Mouse (Mus musculus) effector memory CD4-positive, alpha-beta T cell, adult 7 months (primary cell): ENCODE measurements around the gene Dohh. TPM values are rescaled to one million over a fixed set of nuclear protein-coding genes. Genes with fewer than 3 reads are reported as not detected.

ENCODE experiments used
- polyA plus RNA-seq: library from polyadenylated mRNA; unstranded; fragments of 100-300 nt; shearing (Covaris generic); gene quantifications from one replicate; pipeline ENCODE4 v1.2.1, GENCODE M21; 2017

Gene Dohh
- 49.7 TPM for polyA plus RNA-seq

GRCm38 (mm10) chr10:81383802-81384604 lies at the start of gene Dohh, which contains the start of gene Gm48551:
TSS of gene Dohh (plus strand) at chr10:81384428.
TSS of gene Gm48551 (plus strand) at chr10:81384466.

DNA sequence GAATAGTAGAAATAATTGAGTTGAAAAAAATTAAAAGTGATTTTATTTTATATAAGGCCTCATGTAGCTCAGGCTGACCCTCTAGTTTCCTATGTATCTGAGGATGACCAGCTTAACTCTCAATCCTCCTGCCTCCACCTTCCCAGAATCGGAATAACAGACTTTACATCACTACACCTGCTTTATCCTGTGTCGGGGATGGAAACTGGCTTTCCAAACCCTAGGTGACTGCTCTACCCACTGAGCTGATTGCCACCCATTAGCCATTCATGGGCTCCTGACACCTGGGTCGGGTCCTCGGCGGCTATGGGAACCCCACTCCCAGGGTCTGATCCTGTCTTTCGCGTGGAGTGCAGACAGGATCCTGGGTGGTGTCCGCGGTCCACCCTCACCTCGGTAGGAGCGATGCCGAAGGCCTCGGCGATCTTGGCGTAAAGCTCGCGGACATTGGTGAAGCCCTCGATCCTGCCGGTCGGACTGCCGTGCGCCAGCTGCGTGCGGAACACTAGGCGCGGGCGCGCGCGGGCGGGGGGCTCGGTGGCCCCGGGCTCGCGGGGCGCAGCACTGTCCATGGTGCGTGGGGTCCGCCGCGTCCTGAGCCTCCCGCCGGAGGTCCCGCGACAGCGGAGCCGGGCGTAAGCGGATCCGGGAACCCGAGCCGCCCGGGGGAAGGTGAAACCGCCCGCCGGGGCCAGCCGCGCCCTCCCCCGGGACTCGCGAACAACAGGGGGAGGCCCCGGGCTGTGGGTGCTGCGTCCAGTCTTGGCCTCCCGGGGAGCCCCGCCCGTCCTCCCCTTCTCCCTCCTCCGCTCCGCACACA lies 41.3 kb upstream of the Dohh start, which contains the start of gene Gipc3:
Gene Gipc3 (minus strand): TSS at position 581 of the 820 bp plus-strand sequence.

DNA sequence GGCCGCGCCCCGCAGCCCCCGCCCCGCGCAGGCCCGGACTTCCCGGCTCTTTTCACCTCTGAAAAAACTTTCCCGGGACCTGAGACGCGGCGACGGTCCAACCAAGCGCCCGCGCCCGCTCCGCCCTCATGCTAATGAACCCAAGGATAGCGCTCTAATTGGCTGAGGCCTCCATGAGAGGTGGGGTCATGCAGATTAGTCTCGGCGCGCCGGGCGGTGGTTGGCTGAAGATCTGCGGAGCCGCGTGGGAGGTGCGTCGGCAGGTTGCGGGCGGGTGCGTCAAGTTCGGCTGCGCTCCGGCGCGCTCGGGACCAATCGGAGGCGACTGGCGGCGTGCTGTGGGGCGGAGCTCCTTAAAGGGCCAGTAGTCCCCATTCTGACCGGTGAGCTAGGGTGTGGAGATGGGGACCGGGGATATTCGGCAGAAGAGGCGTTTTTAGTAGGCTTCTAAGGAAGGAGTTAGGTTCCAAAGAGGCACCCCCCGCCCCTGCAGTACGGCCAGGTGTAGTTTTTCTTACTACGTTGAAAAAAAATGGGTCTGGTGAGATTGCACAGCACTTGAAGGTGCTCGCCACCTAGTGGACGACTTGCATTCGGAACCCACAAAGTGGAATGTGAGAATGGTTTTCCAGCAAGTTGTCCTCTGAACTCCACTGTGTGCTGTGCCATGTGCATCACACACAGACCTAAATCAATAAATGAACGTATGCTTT lies 33.7 kb upstream of the Dohh start, which contains the start of gene Hmg20b:
Gene Hmg20b (minus strand): TSS at position 130 of the 713 bp plus-strand sequence.

GRCm38 (mm10) chr10:81356991-81357844 lies 27.0 kb upstream of the Dohh start, which contains the start of gene Mfsd12:
TSS of gene Mfsd12 (plus strand) at chr10:81357491.

GRCm38 (mm10) chr10:81365672-81366476 lies 18.4 kb upstream of the Dohh start, which contains the start of gene 4930404N11Rik:
TSS of gene 4930404N11Rik (minus strand) at chr10:81365816.

DNA sequence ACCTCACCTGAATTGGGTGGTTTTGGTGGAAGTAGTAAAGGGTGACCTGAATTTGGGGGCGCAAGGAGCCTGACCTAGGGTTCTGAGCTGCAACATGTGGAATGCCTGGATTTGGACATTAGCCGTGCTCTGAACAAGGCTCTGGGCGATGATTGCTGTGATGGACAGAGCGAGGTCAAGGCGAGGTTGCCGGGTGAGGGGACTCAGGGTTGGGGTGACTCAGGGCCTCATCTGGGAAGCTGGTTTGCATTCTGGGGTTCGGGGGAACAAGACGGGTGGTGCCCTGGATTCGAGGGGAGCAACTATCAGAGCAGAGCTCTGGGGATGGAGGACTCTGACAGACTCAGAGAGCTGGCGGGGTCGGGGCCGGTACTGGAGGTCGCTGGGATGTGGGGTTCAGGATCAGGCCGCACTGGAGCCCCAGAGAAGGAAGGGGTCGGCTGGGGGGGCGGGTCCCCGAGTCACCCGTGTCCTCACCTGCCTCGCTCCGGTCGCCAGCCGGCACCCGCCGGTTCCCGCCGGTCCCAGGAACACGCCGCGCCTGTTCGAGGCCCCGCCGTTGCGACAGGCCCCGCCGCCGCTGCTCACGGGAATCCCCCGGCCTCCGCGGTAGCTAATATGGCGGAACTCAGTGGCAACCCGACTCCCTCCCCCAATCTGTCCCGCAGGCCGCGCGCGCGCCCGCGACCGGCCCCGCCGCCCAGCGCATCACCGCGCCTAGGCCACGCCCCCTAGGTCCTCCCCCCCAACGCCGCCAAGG lies 6.3 kb upstream of the Dohh start, which contains the start of gene Fzr1:
Gene Fzr1 (minus strand): TSS at position 724 of the 760 bp plus-strand sequence.

DNA sequence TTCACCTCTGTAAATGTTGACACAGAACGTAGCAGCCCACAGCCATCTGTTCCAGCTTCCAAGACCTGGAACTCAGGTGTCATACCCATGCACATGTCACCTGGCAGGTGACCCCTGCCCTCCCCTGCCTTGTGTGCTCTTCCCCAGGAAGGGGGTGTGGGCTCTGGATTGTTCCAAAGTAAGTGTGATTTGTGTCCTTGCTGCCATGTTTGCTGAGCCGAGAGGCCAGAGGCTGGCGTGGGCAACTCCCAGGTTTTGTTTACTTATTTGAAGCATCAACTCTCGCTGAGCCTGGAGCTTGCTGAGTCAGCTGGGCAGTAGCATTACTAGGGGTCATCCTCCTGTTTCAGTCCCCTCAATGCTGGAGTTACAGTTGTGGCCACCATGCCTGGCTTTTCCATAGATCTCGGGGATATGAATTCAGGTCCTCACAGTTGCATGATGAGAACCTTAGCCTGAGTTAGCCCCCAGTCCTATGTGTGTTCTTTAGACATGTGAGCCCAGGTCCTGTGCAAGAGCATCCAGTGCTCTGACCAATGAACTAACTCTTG lies 4.4 kb downstream of the Dohh start, which contains the start of gene Gm48552:
Gene Gm48552 (plus strand): TSS at position 501 of the 551 bp plus-strand sequence.

DNA sequence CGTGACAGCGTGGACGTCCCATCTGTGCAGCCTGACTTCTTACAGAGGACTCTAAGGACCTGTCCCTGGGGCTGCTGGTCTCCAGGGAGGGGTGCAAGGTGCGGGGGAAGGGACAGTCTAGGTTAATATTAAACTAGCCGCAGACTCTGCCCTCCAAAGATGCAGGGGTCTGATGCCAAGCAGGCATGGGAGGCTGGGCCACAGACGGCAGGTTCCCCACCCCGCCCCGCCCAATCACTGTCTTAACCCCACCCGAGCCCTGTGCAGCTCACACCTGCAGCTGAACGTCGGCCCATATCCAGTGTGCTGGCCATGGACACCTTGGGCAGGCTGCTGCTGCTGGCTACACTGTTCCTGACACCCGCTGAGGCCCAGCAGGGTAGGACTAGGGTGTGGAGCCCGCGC lies 8.6 kb downstream of the Dohh start, which contains the start of gene Smim24:
Gene Smim24 (plus strand): TSS at position 271 of the 405 bp plus-strand sequence.

Other genes starting within 250 kb of the Dohh start
- 79.6 TPM for gene Zbtb7a, start 249.2 kb upstream of the Dohh start, polyA plus RNA-seq
- gene Pias4, start 216.5 kb upstream of the Dohh start, polyA plus RNA-seq = 35.9 TPM
- gene Eef2, start 207.8 kb upstream of the Dohh start, polyA plus RNA-seq = 829 TPM
- 82.9 TPM for gene Dapk3, start 201.4 kb upstream of the Dohh start, polyA plus RNA-seq
- 0.32 TPM for gene 4930442H23Rik, start 200.6 kb upstream of the Dohh start, polyA plus RNA-seq
- 0.76 TPM for gene Nmrk2, start 182.4 kb upstream of the Dohh start, polyA plus RNA-seq
- 3.1 TPM for gene Atcay, start 153.6 kb upstream of the Dohh start, polyA plus RNA-seq
- 4.9 TPM for gene Zfr2, start 151.3 kb upstream of the Dohh start, polyA plus RNA-seq
- 20.1 TPM for gene Matk, start 131.5 kb upstream of the Dohh start, polyA plus RNA-seq
- gene Mrpl54, start 117.5 kb upstream of the Dohh start, polyA plus RNA-seq = 136 TPM
- gene Apba3, start 117.5 kb upstream of the Dohh start, polyA plus RNA-seq = 37.0 TPM
- gene Tjp3, start 92.8 kb upstream of the Dohh start, polyA plus RNA-seq = 11.5 TPM
- gene Pip5k1c, start 91.5 kb upstream of the Dohh start, polyA plus RNA-seq = 88.8 TPM
- gene Cactin, start 63.3 kb upstream of the Dohh start, polyA plus RNA-seq = 42.7 TPM
- 15.1 TPM for gene Tbxa2r, start 55.7 kb upstream of the Dohh start, polyA plus RNA-seq
- gene Gipc3, start 41.2 kb upstream of the Dohh start, polyA plus RNA-seq = not detected
- gene Hmg20b, start 33.9 kb upstream of the Dohh start, polyA plus RNA-seq = 28.3 TPM
- gene Mfsd12, start 26.9 kb upstream of the Dohh start, polyA plus RNA-seq = 1.8 TPM
- 0.84 TPM for gene 4930404N11Rik, start 18.6 kb upstream of the Dohh start, polyA plus RNA-seq
- 49.3 TPM for gene Fzr1, start 5.9 kb upstream of the Dohh start, polyA plus RNA-seq
- 5.1 TPM for gene Gm48551, start within 50 bp of the Dohh start, polyA plus RNA-seq
- gene Gm48552, start 4.6 kb downstream of the Dohh start, polyA plus RNA-seq = not detected
- 1.4 TPM for gene Smim24, start 8.6 kb downstream of the Dohh start, polyA plus RNA-seq
- gene Nfic, start 71.2 kb downstream of the Dohh start, polyA plus RNA-seq = 13.3 TPM
- gene Celf5, start 98.3 kb downstream of the Dohh start, polyA plus RNA-seq = not detected
- gene Ncln, start 112.0 kb downstream of the Dohh start, polyA plus RNA-seq = 110 TPM
- 65.6 TPM for gene S1pr4, start 115.7 kb downstream of the Dohh start, polyA plus RNA-seq
- gene Gna15, start 139.8 kb downstream of the Dohh start, polyA plus RNA-seq = 122 TPM
- gene Gna11, start 160.8 kb downstream of the Dohh start, polyA plus RNA-seq = 11.6 TPM
- 883 TPM for gene Aes, start 175.1 kb downstream of the Dohh start, polyA plus RNA-seq
- gene Tle2, start 190.1 kb downstream of the Dohh start, polyA plus RNA-seq = 1.2 TPM
- not detected for gene Tle6, start 216.6 kb downstream of the Dohh start, polyA plus RNA-seq
- gene BC025920, start 221.8 kb downstream of the Dohh start, polyA plus RNA-seq = 1.2 TPM
- 8.4 TPM for gene Sirt6, start 243.4 kb downstream of the Dohh start, polyA plus RNA-seq
- gene Ankrd24, start 244.1 kb downstream of the Dohh start, polyA plus RNA-seq = 3.2 TPM